Mouse (Mus musculus) forebrain, embryonic 12.5 days (tissue): Measurements from ENCODE around the gene Ctnnd2. TPM values are rescaled to one million over a fixed set of nuclear protein-coding genes. Genes with fewer than 3 reads are reported as not detected.

Experiments
- ATAC-seq: fragments of 200-750 bp; cut with Nextera tagmentation; 2 replicates; pipeline ENCODE4 v1.8.0; 2017; ENCODE audit warnings: moderate TSS enrichment; ENCODE audit not compliant: low FRiP score
- H3K27ac ChIP-seq: fragments of 300-500 bp; sonication (generic); 2 replicates; pipeline ENCODE4 v1.5.1; 2016; ENCODE audit warnings: mild to moderate bottlenecking
- H3K27me3 ChIP-seq: fragments of 300-500 bp; sonication (generic); 2 replicates; pipeline ENCODE4 v1.6.1; 2016; ENCODE audit warnings: mild to moderate bottlenecking
- H3K36me3 ChIP-seq: fragments of 300-500 bp; sonication (generic); replicated peaks from 2 replicates; pipeline ENCODE4 v1.6.1; 2016; ENCODE audit warnings: mild to moderate bottlenecking
- H3K4me1 ChIP-seq: fragments of 300-500 bp; sonication (generic); 2 replicates; pipeline ENCODE4 v1.6.1; 2016
- H3K4me2 ChIP-seq: fragments of 300-500 bp; sonication (generic); 2 replicates; pipeline ENCODE4 v1.6.1; 2016; ENCODE audit warnings: mild to moderate bottlenecking, moderate library complexity
- H3K4me3 ChIP-seq: fragments of 300-500 bp; sonication (generic); replicated peaks from 2 replicates; pipeline ENCODE4 v1.5.1; 2016; ENCODE audit warnings: mild to moderate bottlenecking
- H3K9ac ChIP-seq: fragments of 300-500 bp; sonication (generic); 2 replicates; pipeline ENCODE4 v1.6.1; 2016; ENCODE audit warnings: mild to moderate bottlenecking
- H3K9me3 ChIP-seq: fragments of 300-500 bp; sonication (generic); 2 replicates; pipeline ENCODE4 v1.6.1; 2016
- WGBS: fragments of 180-500 bp; shearing (Covaris S2); methylation state at CpG from one replicate; pipeline ENCODE4 v1.1.7; 2016; 5-methylcytosine and 5-hydroxymethylcytosine counted together
- polyA plus RNA-seq: library from polyadenylated mRNA; unstranded; fragments of >200 nt; fragmentation: Nextera tagmentation; extraction: Ambion mirVana; gene quantifications from 2 replicates; pipeline ENCODE4 v1.2.1, GENCODE M21; 2016

Gene Ctnnd2
- polyA plus RNA-seq, 1 experiment from 2014 or later = 60.2 TPM

DNA sequence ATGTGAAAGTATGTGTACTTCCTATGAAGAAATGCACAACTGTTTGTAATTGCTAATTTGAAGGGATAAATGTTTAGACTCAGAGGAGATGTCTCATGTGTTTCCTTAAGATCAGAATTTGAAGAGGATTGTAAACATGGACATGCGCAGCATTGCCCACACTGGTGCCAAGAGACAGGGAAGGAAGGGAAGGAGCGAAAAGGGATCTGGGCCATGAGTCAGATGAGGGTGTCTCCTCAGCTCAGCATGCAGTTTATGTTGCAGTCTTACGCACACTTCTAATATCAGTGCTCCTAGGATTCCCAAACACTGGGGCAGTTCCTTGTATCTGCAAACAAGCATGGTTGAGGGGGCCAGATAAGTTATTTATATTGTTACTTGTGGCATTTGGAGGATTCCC is 623.3 kb downstream of the Ctnnd2 start:
- Histone ChIP-seq H3K9me3 (no peaks in the 10 kb centered on the region), H3K27me3 (no peaks in the 10 kb centered on the region), H3K9ac (no peak overlapping the region), H3K4me2 (no peak overlapping the region), H3K27ac (no peak overlapping the region), H3K36me3 (no peaks in the 10 kb centered on the region), H3K4me1 (no peaks in the 10 kb centered on the region), H3K4me3 (no peak overlapping the region)
- 98% methylated on average over 3 of the region's 3 CpGs for WGBS
- ATAC-seq = no peak

GRCm38 (mm10) chr15:30827424-30828263 is 655.3 kb downstream of the Ctnnd2 start:
- H3K4me2 ChIP-seq = no peak overlapping the region
- H3K27me3 ChIP-seq = no peaks in the 10 kb centered on the region
- no peaks in the 10 kb centered on the region for H3K9me3 ChIP-seq
- peak; percentile 44; the same call in 1 of the 2 replicates for ATAC-seq
- H3K4me1 ChIP-seq = peaks cover 6% of the 10 kb centered on the region; the same call in 1 of the 2 replicates
- WGBS = 79% methylated on average over 17 of the region's 17 CpGs
- H3K9ac ChIP-seq = no peak overlapping the region
- H3K27ac ChIP-seq = no peak overlapping the region
- no peaks in the 10 kb centered on the region for H3K36me3 ChIP-seq
- no peak overlapping the region for H3K4me3 ChIP-seq

DNA sequence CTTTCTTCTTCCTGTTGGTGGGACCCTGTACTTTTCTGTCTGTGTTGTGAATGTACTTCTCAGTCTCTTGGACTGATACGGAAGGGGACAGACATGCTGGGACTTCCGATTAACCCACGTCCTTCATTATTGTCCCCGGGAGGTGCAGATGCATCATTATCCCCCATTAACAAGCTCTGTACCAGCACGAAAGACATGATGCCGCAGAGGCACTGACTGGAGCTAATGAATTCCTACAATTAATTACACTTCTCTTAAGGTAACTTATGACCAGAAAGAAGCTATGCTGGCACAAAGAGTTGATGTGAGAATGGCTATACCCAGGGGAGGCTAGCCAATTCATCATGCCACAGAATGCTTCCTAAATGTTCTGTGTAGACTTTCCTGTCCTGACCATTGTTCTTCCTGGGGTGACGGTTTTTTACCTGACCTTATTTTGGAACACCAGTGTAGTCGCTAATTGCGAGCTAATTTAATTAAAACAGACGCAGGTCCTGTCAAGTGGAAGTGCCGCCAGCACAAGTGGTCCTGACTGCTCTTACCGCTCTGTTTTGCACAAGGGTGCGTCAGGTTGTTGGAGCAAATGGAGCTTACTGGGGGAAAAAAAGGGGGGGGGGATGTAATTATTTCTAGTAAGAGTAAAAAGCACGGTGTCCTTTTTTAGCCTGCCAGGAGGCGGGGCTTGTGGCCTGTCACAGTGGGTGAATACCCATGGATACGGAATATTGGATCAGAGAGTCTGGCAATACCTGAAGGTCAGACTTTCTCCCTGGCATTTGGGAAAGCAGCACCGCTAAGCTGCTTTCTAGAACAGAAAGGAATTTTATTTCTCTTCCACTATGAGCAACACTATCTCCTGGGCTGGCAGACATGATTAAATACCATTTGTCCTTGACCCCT is 685.1 kb downstream of the Ctnnd2 start:
- Histone ChIP-seq H3K4me2 (no peak overlapping the region), H3K9me3 (no peaks in the 10 kb centered on the region), H3K27ac (no peak overlapping the region), H3K36me3 (no peaks in the 10 kb centered on the region), H3K4me3 (no peak overlapping the region), H3K4me1 (peaks cover 11% of the 10 kb centered on the region; the same call in 1 of the 2 replicates), H3K9ac (no peak overlapping the region), H3K27me3 (peaks cover 5% of the 10 kb centered on the region; the same call in 1 of the 2 replicates)
- peak; percentile 74; the same call in 1 of the 2 replicates for ATAC-seq
- WGBS = 45% methylated on average over 17 of the region's 17 CpGs

DNA sequence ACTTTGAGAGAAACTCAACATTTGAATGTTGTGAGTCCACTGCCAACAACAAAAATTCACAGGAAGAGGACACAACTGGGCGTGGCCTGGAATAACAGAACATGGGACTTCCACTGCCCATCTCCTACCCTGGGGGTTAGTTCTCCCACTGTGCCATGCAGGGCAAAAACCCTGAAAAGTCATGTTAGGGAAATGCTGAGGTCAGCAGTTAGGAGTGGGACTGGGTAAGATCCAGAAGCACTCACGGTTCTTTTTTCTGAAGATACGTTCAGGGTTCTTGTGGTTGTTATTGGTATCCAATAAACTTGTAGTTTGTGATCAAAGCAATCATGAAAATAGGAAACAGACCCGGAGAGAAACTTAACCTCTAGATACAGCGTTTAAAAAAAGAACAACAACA is 695.0 kb downstream of the Ctnnd2 start:
- Histone ChIP-seq H3K9me3 (no peaks in the 10 kb centered on the region), H3K4me2 (no peak overlapping the region), H3K4me3 (no peak overlapping the region), H3K27ac (no peak overlapping the region), H3K27me3 (no peaks in the 10 kb centered on the region), H3K9ac (no peak overlapping the region), H3K4me1 (no peaks in the 10 kb centered on the region), H3K36me3 (no peaks in the 10 kb centered on the region)
- no peak for ATAC-seq
- 93% methylated on average over 5 of the region's 5 CpGs for WGBS

DNA sequence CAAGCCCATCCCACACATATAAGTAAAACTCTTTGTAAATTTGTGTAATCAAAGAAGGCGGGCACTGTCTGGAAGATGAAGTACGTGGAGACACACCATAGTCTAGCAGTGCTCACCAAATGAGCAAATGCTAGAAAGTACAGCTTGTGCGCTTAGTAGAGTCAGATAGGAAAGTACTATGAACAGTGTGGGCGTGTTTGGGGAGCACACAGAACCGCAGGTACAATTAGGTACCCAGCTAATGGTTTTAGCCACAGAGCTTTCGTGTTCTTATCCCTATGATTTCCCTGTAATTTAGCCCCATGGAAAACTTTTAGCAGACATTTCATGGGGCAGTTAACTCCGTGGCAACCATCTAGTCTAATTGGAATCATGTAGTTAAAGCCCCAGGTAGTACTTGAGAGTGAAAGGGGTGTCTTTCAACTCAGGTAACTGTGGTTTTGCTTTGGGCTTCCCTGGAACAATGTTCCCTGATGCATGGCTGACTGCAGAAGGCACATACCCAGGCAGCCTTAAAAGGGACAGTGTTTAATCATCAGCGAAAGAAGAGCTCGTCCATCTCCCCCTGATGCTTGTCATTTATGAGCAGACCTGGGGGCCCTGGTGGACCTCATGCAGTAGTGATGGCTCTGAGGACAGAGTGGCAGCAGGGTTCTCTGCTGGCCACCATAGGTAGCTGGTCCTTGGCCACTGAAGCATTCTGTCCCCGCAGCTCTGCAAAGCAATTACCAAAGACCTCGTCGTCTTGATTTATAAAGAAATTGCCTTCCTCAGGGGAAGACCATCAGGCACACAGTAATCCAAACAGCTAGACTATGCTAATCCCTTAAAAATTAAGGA is 697.5 kb downstream of the Ctnnd2 start:
- Histone ChIP-seq H3K9ac (no peak overlapping the region), H3K27ac (no peak overlapping the region), H3K4me2 (no peak overlapping the region), H3K4me1 (no peaks in the 10 kb centered on the region), H3K4me3 (no peak overlapping the region), H3K36me3 (no peaks in the 10 kb centered on the region), H3K9me3 (no peaks in the 10 kb centered on the region), H3K27me3 (no peaks in the 10 kb centered on the region)
- ATAC-seq = no peak
- WGBS = 81% methylated on average over 12 of the region's 12 CpGs

GRCm38 (mm10) chr15:30875523-30875922 is 703.1 kb downstream of the Ctnnd2 start:
- Histone ChIP-seq H3K9ac (no peak overlapping the region), H3K27ac (no peak overlapping the region), H3K9me3 (no peaks in the 10 kb centered on the region), H3K4me1 (no peaks in the 10 kb centered on the region), H3K4me3 (no peak overlapping the region), H3K4me2 (no peak overlapping the region), H3K27me3 (no peaks in the 10 kb centered on the region), H3K36me3 (no peaks in the 10 kb centered on the region)
- ATAC-seq = no peak
- 80% methylated on average over 1 of the region's 1 CpGs for WGBS

- WGBS = 79% methylated on average over 12 of the region's 12 CpGs
- H3K27ac ChIP-seq = peak overlapping the region; percentile 46; the same call in 1 of the 2 replicates
- peak; percentile 60; the same call in 1 of the 2 replicates for ATAC-seq
- H3K4me3 ChIP-seq = no peak overlapping the region
- H3K9me3 ChIP-seq = no peaks in the 10 kb centered on the region
- H3K27me3 ChIP-seq = no peaks in the 10 kb centered on the region
- no peaks in the 10 kb centered on the region for H3K36me3 ChIP-seq
- H3K4me1 ChIP-seq = peaks cover 9% of the 10 kb centered on the region; the same call in 1 of the 2 replicates
- H3K9ac ChIP-seq = no peak overlapping the region
- H3K4me2 ChIP-seq = no peak overlapping the region
These were observed 712.4 kb downstream of the Ctnnd2 start for GRCm38 (mm10) chr15:30884692-30885334.

DNA sequence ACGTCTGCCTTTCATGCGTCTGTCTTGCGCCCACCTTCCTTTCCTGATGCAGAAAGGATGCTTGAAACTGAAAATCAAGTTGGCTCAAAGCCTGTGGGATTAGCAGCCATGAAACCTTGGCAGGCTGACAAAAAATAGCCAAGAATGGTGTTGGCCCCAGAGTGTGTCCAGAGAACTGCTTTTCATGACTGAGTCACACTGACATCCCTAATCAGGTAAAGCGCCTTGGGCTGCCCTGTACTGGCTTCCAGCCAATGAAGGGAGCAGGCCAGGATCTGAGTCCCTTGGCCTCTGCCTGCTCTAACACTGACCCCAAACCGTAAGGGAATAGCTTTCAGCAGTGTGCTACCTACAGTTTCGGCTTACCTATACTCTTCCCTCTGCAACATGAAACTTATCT is 713.0 kb downstream of the Ctnnd2 start:
- ATAC-seq = peak; percentile 55
- H3K9ac ChIP-seq = no peak overlapping the region
- no peaks in the 10 kb centered on the region for H3K36me3 ChIP-seq
- H3K4me3 ChIP-seq = no peak overlapping the region
- H3K27me3 ChIP-seq = no peaks in the 10 kb centered on the region
- 73% methylated on average over 6 of the region's 6 CpGs for WGBS
- H3K27ac ChIP-seq = peak overlapping the region; percentile 46; the same call in 1 of the 2 replicates
- no peak overlapping the region for H3K4me2 ChIP-seq
- H3K9me3 ChIP-seq = no peaks in the 10 kb centered on the region
- peaks cover 9% of the 10 kb centered on the region; the same call in 1 of the 2 replicates for H3K4me1 ChIP-seq

- no peak overlapping the region for H3K4me3 ChIP-seq
- H3K9ac ChIP-seq = no peak overlapping the region
- WGBS = 92% methylated on average over 2 of the region's 2 CpGs
- H3K4me1 ChIP-seq = peaks cover 9% of the 10 kb centered on the region; the same call in 1 of the 2 replicates
- H3K9me3 ChIP-seq = no peaks in the 10 kb centered on the region
- no peaks in the 10 kb centered on the region for H3K36me3 ChIP-seq
- ATAC-seq = no peak
- H3K27me3 ChIP-seq = no peaks in the 10 kb centered on the region
- no peak overlapping the region for H3K4me2 ChIP-seq
- no peak overlapping the region for H3K27ac ChIP-seq
These were observed 715.2 kb downstream of the Ctnnd2 start for GRCm38 (mm10) chr15:30887559-30887958.

DNA sequence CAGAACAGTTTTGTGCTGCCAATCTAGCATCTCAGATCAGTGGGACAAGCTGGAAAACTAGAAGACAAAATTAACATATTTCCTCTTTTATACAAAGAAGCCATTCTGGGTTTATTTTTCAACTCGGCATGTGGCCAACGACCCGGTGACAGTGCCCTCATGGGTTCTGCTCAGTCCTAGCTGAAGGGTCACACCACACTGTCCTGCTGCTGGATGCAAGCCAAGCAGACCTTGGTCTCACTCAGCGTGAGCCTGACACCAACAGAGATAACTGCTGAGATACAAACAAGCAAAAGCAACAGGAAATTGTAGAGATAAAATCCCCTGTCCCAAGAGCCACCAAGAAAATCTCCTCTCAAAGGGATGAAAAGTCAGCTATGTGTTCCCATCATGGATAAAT is 719.6 kb downstream of the Ctnnd2 start:
- peaks cover 7% of the 10 kb centered on the region; the same call in 1 of the 2 replicates for H3K36me3 ChIP-seq
- no peak for ATAC-seq
- no peaks in the 10 kb centered on the region for H3K9me3 ChIP-seq
- H3K4me2 ChIP-seq = no peak overlapping the region
- no peaks in the 10 kb centered on the region for H3K4me1 ChIP-seq
- H3K9ac ChIP-seq = no peak overlapping the region
- H3K27me3 ChIP-seq = no peaks in the 10 kb centered on the region
- H3K27ac ChIP-seq = no peak overlapping the region
- WGBS = 80% methylated on average over 4 of the region's 4 CpGs
- no peak overlapping the region for H3K4me3 ChIP-seq

DNA sequence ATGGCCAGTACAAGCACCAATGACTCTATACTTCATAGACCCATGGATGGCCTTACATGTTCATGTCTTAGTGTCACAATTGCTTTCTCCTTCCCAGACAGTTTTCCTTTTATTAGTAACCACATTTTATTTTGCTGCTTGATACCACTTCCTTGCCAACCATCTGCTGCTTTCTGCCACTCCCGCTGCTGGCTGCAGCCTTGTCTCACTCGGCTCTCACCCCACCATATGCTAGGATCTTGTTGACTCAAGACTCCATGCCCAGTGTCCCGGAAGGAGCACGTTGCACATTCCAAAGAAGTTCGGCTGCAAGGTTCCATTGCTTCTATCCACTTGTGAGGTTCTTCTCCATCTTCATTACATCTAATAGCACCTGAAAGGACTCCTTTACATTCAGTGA is 722.7 kb downstream of the Ctnnd2 start:
- H3K9ac ChIP-seq = no peak overlapping the region
- H3K27ac ChIP-seq = no peak overlapping the region
- no peak for ATAC-seq
- no peaks in the 10 kb centered on the region for H3K4me1 ChIP-seq
- H3K36me3 ChIP-seq = peaks cover 7% of the 10 kb centered on the region; the same call in 1 of the 2 replicates
- WGBS = 94% methylated on average over 5 of the region's 5 CpGs
- H3K4me2 ChIP-seq = no peak overlapping the region
- no peaks in the 10 kb centered on the region for H3K9me3 ChIP-seq
- H3K27me3 ChIP-seq = no peaks in the 10 kb centered on the region
- no peak overlapping the region for H3K4me3 ChIP-seq
